Mouse (Mus musculus): ENCODE results near the gene Mapkapk2.

DNA sequence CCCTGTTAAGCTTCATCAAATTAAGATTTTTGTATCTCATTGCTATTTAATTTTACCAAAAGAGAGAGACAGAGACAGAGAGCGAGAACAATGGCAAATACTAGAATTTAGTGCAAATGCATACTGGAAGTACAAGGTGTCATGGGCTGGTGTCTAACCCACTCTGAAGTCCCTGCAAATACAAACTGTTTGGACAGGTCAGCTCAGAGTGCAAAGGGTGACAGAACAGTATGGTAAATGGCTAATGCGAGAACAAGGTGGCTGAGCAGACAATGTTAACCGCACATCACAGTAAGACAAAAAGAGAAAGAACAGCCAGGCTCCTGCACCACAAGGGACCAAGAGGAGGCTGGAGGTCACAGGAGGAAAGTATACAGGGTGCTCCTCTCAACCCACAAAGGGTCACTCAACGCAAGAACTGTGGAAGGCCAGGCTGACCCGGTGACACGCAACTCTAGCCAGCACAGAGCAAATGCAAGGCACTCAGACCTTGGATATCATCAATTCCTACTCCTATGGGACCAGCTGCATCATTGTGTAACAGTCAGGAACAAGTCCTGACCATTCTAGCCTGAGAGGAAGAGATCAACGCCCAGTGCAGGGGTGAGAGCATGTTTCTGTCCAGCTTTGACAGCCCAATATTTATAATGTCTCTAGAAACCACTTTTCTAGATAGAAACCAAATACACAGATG is 22.4 kb downstream of the Mapkapk2 start:
- TF ChIP-seq CTCF (IDR thresholded peaks at IDR 0.05; ENCODE audit: low read depth, low read length) (no peak), POLR2A (IDR thresholded peaks at IDR 0.05; ENCODE audit: insufficient read depth, low read length) (no peak), EP300 (IDR thresholded peaks at IDR 0.05; ENCODE audit: insufficient read depth, low read depth, low read length) (no peak)

Measured in ES-Bruce4 (cell line).